Mouse (Mus musculus): ENCODE measurements around the gene Prkn. TPM values are rescaled to one million over a fixed set of nuclear protein-coding genes. Genes with fewer than 3 reads are reported as not detected.

Prkn gene
- polyA plus RNA-seq, 1 experiment from 2014 or later, result 2.5 TPM

DNA sequence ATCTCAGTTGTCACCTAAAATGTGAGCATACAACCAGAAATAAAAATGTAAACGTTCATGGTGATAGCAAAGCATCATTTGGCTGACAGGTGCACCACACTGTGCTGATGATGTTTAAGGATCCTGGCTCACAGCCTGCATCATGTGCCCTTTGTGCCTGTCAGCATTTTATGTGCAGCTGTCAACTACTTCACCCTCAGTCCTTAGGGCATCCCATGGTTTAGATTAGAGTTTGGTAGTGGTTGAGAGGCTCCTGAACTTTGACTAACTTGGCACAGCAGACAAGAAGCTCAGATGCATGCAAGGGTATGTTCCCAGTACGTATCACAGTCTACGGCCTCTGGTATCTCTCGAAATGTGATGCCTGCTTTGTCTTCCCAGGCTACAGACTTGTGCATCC, 803.8 kb downstream of the Prkn start:
- ChIA-PET CTCF (no interaction called here), POLR2A (no interaction called here)
- no peak for TF ChIP-seq CTCF (IDR thresholded peaks at IDR 0.05)
- ATAC-seq (no peak), DNase-seq (ENCODE audit: low read depth, low spot score) (no peak)
- in situ Hi-C loops (cut with MboI; ENCODE audit: low pct_unique_long_range_greater_than_20kb), result no loop called here
- no peaks in the 10 kb centered on the region for H3K27me3 ChIP-seq

DNA sequence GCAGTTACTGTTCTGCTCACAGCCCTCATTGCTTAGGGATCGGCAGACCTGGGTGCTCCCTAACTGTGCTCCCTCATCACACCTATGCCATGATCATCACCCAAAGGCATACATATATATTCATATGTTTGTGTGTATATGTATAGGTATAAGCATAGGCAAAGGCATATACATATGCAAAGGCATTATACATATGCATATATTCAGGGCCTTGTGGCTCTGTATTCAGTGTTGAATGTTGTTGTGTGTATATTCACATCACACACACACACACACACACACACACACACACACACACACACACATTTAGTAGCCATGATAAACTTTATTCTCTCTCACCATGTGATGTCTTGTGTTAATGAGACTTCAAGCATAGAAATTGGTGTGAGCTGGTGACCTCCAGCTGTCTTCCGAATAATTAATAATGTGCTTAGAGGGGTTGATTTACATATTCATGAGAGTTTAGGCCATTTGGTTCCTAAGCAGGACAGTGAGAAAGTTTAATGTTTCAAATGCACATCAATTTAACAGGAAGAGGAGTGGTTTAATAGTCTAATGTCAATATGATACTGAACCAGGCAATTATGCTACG, 804.8 kb downstream of the Prkn start:
- no peak for TF ChIP-seq CTCF (IDR thresholded peaks at IDR 0.05)
- ATAC-seq, result no peak
- in situ Hi-C loops (cut with MboI; ENCODE audit: low pct_unique_long_range_greater_than_20kb), result no loop called here
- no peaks in the 10 kb centered on the region for H3K27me3 ChIP-seq
- ChIA-PET POLR2A (no interaction called here), CTCF (no interaction called here)
- DNase-seq (ENCODE audit: low read depth, low spot score), result no peak

DNA sequence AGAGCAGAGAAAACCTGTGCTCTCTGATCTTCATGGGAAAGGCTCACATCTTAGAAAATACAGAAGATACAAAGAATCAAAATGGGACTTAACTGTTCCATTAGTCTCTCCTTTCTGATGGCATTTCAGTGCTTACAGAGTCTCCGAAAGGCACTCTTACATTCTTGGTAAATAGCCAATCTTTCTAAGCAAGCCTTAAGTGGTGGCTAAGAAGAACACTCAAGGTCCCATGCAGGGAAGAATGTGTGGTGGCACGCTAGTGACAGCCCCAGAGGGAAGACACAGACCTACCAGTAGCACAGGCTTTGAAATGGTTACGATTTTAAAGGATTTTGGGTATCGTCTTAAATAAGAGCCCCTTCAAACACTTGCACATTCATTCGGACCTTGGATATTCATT, 816.2 kb downstream of the Prkn start:
- in situ Hi-C loops (cut with MboI; ENCODE audit: low pct_unique_long_range_greater_than_20kb), result no loop called here
- CTCF ChIA-PET, result no interaction called here
- POLR2A ChIA-PET, result no interaction called here
- DNase-seq (ENCODE audit: low read depth, low spot score), result no peak
- no peak for TF ChIP-seq CTCF (IDR thresholded peaks at IDR 0.05)
- no peak for ATAC-seq
- peaks cover 4% of the 10 kb centered on the region for H3K27me3 ChIP-seq

DNA sequence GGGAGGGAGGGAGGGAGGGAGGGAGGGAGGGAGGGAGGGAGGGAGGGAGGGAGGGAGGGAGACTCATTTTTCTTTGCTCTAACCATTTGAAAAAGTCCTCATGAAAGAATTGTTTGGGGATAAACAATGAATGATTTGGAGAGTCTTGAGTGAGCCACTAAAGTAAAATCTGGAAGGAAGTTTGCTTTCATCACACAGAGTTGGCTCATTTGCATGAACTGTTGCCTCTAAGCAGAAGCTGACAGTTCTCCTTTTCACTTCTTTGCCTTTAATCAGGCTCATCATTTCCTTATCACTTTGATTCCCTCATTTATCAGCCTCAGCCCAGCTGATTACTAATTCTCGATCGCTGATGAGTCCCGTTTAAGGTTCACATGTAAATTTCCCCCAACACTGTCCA, 816.7 kb downstream of the Prkn start:
- in situ Hi-C loops (cut with MboI; ENCODE audit: low pct_unique_long_range_greater_than_20kb), result no loop called here
- no peak for DNase-seq (ENCODE audit: low read depth, low spot score)
- H3K27me3 ChIP-seq, result peaks cover 4% of the 10 kb centered on the region
- no peak for ATAC-seq
- no peak for TF ChIP-seq CTCF (IDR thresholded peaks at IDR 0.05)
- CTCF ChIA-PET, result no interaction called here
- POLR2A ChIA-PET, result no interaction called here

DNA sequence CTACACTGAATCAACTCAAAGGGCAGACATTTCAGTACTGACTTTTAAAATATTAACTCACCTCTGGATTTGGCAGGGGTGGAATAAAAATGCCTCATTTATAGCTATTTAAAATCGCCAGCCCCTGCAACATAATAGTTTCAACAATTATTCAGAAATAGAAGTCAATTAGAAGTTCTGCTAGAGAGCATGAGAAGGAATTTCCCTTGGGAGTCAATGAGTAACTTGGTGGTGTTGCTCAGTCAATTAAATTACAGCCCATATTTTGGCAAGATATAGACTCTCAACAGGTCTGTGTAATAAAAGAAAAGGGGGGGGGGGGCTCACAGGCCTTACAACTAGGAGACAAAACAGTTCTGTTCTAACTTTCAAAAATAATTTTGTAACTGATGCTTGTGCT, 821.7 kb downstream of the Prkn start:
- POLR2A ChIA-PET, result no interaction called here
- DNase-seq (ENCODE audit: low read depth, low spot score), result peak; percentile 53
- no peak for TF ChIP-seq CTCF (IDR thresholded peaks at IDR 0.05)
- ATAC-seq, result peak; percentile 67
- no peaks in the 10 kb centered on the region for H3K27me3 ChIP-seq
- in situ Hi-C loops (cut with MboI; ENCODE audit: low pct_unique_long_range_greater_than_20kb), result loop anchor here (10.0 kb wide), 1 partner anchor 183 kb away; no protein-coding TSS in a partner anchor
- CTCF ChIA-PET, result no interaction called here

DNA sequence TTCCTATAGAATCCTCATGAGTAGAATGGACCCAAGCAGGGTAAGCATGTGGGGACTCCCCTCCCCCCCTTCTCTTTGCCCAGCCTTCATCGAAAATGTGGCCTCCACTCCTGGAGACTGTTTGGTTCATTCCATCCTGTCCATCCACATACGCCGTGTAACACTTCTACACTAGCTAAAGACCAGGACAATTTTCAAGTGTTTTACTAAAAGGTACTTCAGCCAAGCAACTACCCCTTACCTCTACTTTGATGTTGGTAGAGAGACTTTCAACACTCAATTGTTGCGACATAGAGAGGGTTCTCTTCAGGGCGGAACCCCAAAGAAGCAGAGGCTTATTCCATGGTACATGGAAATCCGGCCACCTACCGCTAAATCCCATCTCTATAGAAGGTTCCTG, 823.3 kb downstream of the Prkn start:
- in situ Hi-C loops (cut with MboI; ENCODE audit: low pct_unique_long_range_greater_than_20kb), result loop anchor here (10.0 kb wide), 1 partner anchor 181 kb away; no protein-coding TSS in a partner anchor
- no peak for TF ChIP-seq CTCF (IDR thresholded peaks at IDR 0.05)
- POLR2A ChIA-PET, result interaction anchor here (0.6 kb wide), 1 partner anchor 266 kb away, joined by 3 read pairs; no protein-coding TSS in a partner anchor
- H3K27me3 ChIP-seq, result no peaks in the 10 kb centered on the region
- DNase-seq (ENCODE audit: low read depth, low spot score), result no peak
- no peak for ATAC-seq
- CTCF ChIA-PET, result no interaction called here

DNA sequence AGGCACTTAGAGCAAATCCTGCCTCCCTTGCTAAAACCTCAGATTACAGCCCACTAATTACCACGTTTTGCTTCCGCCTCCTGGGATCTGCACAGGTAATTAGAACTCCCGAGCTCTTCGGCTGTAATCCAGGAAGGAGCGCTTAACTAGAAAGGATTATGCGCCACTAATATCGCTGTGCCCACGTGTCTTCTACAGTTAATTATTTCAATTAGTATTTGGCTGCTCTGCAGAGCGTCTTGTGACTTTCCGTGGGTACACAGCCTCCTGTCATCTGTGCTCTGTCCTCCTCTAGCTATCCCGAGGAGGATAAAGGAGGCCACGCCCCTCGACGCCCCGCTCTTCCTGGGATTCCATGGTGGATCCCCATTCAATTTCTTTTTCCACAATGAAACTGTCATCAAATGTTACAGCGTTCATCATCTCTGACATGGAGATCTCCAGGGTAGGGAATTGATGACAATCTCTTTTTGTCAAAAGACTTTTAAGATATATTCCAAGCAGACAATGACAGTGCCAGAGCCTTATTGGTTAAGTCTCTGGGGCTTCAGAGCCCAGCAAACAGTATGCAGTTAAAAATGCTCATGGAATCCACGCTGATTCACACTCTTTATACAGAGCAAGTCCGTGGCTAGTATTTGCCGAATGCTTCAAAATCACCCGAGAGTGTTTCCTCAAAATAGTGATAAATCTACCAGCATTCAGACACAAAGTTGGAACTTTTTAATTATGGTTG, 824.6 kb downstream of the Prkn start:
- no peak for DNase-seq (ENCODE audit: low read depth, low spot score)

DNA sequence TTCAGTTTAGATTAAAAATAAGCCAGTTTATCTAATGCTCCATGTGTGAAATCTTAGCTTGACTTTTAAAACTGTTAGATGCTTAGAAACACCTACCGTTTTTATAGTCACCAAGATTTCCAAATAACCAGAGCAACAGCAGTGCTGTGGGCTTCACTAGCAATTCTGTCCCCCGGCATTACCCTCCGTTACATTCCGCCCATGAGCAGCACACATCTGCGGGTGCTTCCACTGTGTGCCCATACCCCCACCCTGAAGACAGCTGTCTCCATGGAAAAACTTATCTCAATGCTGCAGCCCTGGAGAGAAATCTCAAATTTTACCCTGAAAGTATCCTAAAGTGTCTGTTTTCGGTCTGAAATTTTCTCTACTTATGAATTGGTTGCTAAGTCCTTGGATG, 839.5 kb downstream of the Prkn start:
- ATAC-seq (no peak), DNase-seq (ENCODE audit: low read depth, low spot score) (no peak)
- no peak for TF ChIP-seq CTCF (IDR thresholded peaks at IDR 0.05)
- ChIA-PET CTCF (no interaction called here), POLR2A (no interaction called here)
- in situ Hi-C loops (cut with MboI; ENCODE audit: low pct_unique_long_range_greater_than_20kb), result no loop called here
- no peaks in the 10 kb centered on the region for H3K27me3 ChIP-seq

More for the DNA sequence above, 824.6 kb downstream of the Prkn start:
- in situ Hi-C loops (cut with MboI; ENCODE audit: low pct_unique_long_range_greater_than_20kb), result loop anchor here (10.0 kb wide), 1 partner anchor 180 kb away; no protein-coding TSS in a partner anchor
- TF ChIP-seq CTCF (IDR thresholded peaks at IDR 0.05), result no peak
- ChIA-PET POLR2A (no interaction called here), CTCF (no interaction called here)
- no peak for ATAC-seq
- H3K27me3 ChIP-seq, result no peaks in the 10 kb centered on the region

DNA sequence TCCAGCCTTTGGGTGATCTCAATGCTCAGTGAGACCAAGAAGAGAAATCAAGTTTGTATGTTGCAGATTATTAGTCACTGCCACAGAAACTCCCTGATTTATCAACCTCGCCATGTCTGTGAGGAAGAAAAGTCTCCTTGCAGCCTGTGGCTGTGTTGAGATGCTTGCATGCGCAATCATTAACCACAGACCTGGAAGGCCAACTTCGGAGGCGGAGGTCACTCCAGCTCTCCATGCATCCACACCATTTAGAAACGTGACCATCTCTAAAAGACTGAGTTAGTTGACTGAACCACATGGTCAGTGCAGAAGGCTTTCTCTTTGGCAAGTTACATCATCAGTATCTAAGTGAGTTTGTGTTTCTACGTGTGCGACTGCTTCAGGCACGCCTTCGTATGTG, 840.3 kb downstream of the Prkn start:
- DNase-seq (ENCODE audit: low read depth, low spot score) (peak; percentile 20), ATAC-seq (no peak)
- H3K27me3 ChIP-seq, result no peaks in the 10 kb centered on the region
- POLR2A ChIA-PET, result no interaction called here
- CTCF ChIA-PET, result no interaction called here
- in situ Hi-C loops (cut with MboI; ENCODE audit: low pct_unique_long_range_greater_than_20kb), result no loop called here
- TF ChIP-seq CTCF (IDR thresholded peaks at IDR 0.05), result no peak

DNA sequence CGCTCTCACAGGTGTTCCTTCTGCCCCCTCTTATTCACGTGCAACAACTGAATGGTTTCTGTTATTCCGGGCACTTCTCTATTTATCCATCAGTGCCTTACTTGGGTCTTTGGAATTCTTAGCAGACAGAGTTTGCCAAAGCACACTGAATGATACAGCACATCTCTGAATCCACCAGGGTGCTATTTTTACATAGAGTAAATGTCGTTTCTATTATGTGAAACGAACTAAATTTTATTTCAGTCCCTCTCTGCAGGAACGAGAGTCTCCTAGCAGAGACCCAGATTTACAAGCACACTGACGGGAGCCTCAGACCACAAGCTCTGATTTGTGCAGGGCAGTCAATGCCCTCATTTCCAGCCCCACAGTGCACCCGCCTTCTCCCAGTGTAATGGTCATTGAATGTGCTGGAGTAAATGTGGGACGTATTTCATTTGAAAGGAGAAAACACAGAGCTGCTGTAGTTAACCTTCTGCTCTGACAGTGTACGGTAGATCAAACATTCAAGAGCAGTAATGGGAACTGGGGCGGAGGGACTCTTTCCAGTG, 841.7 kb downstream of the Prkn start:
- CTCF ChIA-PET, result no interaction called here

DNA sequence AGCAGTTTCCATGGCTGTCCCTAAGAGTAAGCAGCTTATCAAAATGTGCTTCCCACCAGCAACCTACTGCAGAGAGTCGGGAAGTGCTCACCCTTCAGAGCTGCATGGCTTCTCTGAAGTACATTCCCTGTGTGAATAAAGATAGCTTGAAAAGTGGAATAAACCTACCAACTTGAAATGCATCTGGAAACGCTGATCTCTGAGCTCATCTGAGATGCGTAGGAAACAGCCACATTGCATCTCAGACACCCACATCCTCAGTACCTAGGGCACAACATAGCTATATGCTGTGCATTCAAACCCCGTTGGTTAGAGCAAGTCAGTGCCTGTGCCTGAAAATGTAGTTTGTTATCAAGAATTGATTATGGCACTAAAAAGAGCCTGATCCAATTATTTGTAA, 864.8 kb downstream of the Prkn start:
- no peak for TF ChIP-seq CTCF (IDR thresholded peaks at IDR 0.05)
- DNase-seq (ENCODE audit: low read depth, low spot score), result no peak
- in situ Hi-C loops (cut with MboI; ENCODE audit: low pct_unique_long_range_greater_than_20kb), result no loop called here
- ChIA-PET POLR2A (no interaction called here), CTCF (no interaction called here)
- H3K27me3 ChIP-seq, result peaks cover 5% of the 10 kb centered on the region
- no peak for ATAC-seq

More for the DNA sequence above, 841.7 kb downstream of the Prkn start:
- ATAC-seq (no peak), DNase-seq (ENCODE audit: low read depth, low spot score) (no peak)
- POLR2A ChIA-PET, result no interaction called here
- TF ChIP-seq CTCF (IDR thresholded peaks at IDR 0.05), result no peak
- in situ Hi-C loops (cut with MboI; ENCODE audit: low pct_unique_long_range_greater_than_20kb), result no loop called here
- H3K27me3 ChIP-seq, result no peaks in the 10 kb centered on the region

All from Patski (cell line).